Mouse (Mus musculus) granulocyte monocyte progenitor cell, adult 5-6 weeks (primary cell): Measurements from ENCODE around the gene Sln. TPM values are rescaled to one million over a fixed set of nuclear protein-coding genes. Genes with fewer than 3 reads are reported as not detected.

Experiments
- ATAC-seq: replicated peaks from 2 replicates; pipeline ENCODE4 v1.8.0; 2016; ENCODE audit warnings: mild to moderate bottlenecking, moderate TSS enrichment, inconsistent platforms; ENCODE audit not compliant: poor library complexity, severe bottlenecking
- total RNA-seq, 2 experiments: library from RNA; stranded (forward) in 1 of 2; stranded (reverse) in 1 of 2; fragments of 200-712, 200-1000 nt in 1 of 2; fragments of >200 nt in 1 of 2; fragmentation: Nextera tagmentation in 1 of 2; gene quantifications; 2 replicates each; pipeline ENCODE4 v1.2.3; 2014 to 2017

Sln gene
- total RNA-seq (2014; fragmentation: Nextera tagmentation) = not detected in 2 replicates
- not detected in 2 replicates for total RNA-seq (2017)

DNA sequence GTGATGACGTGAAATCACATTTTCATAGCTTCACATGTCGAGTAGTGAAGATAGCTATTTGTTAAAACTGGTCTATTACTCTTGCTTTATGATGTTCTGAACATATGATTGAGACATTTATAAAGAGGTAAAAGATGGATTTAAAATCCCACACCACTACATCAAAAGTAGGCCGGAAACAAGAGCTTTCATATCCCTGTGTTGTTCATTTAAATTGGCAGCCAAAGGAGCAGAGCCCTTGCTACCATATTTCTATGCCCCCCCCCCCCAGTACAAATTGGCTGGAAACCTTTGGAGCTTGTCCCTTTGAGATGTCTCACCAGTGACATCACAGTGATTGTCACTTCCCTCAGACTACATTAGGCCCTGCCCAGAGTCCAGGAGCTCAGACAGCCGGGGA, at the start of gene Sln:
Sln (plus strand) TSS at position 301 of the 400 bp plus-strand sequence.
- no peak for ATAC-seq

DNA sequence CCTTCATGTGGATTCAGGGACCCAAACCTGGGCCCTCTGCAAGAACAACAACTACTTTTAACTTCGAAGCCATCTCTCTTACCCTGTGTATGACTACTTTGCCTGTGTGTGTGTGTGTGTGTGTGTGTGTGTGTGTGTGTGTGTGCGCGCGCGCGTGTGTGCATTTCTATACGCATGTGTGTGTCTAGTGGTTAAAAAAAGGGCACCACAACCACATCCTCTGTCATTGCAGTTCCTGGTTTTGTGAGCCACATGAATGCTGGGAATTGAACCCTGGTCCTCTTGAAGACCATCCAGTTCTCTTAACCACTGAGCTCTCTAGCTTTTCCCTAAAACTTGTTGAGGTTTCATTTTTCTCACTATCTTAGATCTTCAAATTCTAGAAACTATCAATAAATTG, 47.0 kb upstream of the Sln start:
- ATAC-seq = no peak

DNA sequence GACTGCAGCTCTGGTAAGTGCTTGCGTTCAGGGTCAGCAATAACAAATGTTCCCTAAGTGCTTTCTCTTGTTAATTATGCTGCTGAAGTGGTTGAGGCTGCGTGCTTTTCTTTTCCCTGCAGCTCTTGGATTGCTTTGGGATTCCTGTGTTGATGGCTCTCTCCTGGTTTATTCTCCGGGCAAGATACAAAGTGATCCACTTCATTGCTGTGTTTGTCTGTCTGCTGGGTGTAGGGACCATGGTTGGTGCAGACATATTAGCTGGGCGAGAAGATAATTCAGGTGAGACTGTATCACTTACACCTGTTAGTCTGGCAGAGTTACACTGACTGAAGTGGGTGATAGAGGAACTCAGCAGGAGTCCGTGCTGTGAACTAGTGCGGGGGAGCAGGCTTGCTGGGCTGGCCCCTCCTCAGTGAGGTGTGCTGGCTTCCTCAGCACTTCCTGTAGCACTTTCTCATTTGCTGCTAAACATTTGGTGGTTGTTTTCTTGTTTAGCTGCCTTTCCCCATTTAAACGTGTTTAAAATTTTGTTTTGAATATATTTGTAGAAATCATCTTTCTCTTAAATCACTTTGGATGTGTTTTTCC, 43.4 kb upstream of the Sln start:
- ATAC-seq = no peak

DNA sequence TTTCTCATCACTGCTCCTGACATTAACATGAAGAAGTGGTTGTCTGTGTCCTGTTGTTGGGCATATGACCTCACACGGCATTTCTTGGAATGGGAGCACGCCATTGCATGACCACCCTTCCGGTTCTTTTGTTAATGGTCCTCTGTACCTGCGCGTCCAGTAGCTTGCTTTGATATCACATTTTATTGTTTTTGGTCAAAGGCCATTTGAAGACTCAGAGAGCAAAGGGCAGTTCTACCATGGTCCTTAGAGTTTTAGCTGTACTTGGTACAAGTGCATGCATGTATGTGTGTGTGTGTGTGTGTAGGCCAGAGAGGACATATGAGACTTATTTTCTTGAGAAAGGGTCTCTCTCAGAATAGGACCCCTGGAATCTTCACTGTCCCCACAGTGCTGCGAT, 36.5 kb upstream of the Sln start:
- no peak for ATAC-seq

DNA sequence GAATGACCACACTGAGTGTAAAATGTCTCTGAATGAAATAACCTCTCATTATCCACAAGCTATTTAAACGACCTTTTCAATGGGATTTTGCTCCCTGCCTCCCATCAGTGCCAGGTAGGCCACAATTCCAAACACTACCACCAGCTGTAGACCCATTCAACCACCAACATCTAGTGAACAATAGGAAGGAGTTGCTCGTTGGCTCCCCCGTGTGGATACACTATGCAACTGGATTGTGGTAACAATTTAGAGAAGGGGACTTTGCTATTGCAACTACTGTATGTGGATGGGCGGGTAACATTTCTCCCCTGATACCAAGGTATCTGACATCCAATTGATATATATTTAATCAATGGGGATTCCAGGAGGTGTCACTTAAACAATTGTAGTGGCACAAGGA, 31.2 kb upstream of the Sln start:
- ATAC-seq = peak; percentile 81

DNA sequence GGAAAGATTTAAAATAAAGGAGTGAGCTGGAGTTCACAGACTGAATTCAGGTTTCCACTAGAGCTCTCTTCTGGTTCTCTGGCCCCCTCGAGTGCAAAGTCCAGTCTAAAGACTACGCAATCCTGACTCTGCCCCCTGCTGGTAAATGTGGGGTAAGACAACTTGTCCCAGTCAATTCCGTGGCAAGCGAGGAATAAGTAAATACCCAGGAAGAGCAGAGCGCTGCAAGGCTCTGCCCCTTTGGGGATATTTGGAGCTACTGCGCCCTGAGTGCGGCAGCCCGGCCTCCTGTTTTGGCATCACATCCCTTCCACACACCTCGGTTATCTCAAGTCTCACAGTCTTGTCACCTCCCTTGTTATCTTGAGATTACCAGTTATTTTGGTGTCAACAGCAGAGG, 24.6 kb upstream of the Sln start:
- peak; percentile 73 for ATAC-seq

DNA sequence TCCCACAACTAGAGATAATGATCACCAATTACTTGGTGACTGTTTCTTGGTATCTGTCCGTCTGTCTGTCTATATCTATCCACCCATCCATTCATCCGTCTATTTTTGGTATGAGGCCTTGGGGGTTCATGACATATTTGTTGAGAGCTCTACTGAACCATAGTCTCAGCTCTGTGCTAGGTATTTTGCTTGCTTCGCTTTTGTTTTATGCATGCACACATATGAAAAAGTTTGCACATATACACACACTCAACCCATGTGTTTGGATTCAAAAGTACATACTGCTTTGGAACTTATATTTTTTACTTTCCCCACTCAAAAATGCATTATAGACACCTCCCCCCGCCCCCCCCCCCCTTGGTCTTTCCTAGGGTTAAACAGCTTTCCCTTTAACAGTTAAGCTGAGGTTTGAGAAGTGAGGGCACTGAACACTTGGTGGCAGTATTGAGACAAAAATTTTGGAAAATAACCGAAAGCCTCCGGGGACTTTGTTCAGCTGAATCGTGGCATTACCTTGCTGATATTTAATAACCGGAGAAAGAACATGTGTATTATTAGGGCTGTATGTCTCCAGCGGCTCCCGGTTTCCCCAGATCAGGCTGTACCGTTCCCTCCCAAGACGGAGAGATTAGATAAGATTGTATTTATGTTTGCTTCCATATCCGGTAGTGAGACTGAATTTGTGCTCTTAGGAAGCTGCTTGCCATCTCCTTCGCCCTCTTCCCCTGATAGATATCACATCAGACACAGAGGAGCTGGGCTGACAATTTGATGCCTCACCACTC, 20.7 kb upstream of the Sln start:
- peak; percentile 40; the same call in 1 of the 2 replicates for ATAC-seq

DNA sequence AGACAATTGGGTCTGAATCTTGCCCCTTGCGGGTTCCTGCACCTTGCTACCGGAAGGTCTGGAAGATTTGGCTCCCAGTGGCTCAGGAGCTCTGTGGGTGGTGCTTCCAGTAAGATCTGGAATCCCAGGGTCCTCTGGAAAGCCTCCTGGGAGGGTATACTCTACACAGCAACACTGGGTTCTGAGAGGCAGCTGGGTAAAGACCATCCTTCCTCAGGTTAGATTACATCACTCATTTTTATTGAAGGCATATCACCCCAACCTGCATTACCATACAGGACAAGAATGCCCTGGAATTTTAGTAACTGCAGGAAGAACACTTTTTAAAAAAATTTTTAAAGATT, 20.1 kb upstream of the Sln start:
- no peak for ATAC-seq

DNA sequence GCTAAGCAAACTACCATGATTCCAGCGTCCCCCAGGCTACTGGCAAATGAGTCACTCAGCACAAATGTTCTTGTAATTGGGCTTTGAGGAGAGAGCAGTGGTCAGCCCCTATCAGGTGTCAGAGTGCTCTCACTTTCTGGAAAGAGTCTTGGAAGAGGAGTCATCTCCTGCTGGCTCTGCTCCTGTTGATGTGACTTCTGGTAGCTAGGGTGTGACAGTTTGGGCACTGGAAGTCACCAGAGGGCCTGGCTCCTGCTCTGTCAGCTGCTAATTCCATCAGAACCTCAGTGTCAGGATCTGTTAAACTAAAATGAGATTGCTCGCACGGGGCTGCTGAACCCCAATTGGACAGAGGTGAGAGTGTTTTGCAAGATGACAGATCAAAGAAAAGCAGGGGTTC, 14.9 kb upstream of the Sln start:
- ATAC-seq = no peak

DNA sequence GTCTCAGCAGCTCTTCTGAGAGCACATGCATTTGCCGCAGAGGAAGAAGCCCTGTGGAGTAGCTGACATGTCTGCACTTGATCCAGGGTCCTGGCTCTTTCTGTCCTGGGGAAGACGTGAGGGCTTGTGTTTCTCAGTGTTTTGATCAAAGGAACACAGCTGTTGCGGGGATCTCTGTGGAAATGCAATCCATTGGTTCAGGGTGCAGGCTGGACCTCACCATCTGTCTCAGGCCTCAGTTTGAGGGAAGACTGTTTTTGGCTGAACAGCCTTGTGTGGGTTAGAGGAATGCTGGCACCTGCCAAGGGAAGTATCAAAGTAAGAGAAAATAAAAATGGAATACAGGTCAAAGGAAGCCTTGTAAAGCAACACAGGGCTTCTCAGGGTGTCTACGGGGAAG, 14.0 kb upstream of the Sln start:
- no peak for ATAC-seq

DNA sequence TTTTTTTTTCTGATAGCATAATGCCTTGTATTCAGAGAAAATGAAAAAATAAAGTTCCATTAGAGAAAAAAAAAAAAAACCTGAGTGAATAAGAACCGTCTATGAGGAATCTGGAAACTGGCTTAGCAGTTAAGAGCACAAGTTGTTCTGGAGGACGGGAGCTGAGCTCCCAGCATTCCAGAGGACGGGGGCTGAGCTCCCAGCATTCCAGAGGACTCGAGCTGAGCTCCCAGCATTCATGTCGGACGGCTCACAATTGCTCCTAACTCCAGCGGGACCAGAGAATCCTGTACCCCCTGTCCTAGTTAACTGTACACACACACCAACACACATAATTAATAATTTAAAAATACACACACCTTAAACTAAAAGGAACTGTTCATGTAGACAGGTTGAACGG, 11.1 kb upstream of the Sln start:
- ATAC-seq = no peak

DNA sequence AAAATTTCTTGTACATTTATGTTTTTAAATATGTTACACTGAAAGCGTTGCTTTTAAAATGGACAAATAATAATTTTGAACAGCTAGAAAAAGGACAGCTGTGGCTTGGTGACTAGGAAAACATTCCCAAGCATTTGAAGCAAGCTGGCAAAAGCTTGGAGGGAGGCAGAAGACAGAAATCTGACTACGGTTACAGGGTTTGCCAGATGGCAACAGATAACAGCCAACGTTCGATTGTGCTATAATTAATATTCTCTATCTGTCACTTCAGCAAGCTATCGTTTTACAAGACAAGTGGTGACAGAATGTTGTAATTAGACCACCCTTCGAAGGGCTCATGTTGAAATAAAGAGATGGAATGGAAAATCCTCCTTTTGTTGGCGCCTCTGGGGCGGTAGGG, 1.4 kb upstream of the Sln start:
- ATAC-seq = no peak

DNA sequence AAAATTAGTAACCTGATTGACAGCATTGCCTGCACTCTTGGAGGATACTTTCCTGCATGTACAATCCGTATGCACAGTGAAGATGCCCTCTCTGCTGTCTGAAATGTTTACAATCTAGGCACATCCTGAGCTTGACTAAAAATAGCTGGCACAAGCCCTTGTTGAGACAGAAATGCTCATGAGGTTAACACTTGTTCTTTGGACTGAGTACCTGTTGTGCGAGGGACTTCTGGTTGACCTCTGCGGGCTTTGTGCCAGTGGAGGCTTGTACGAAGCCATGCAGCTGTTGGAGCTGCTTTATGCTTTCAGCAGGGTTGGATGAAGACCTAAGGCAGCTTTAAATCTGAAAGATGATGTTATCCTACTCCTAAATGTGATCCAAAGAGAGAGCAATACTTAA, 2.2 kb downstream of the Sln start:
- no peak for ATAC-seq

DNA sequence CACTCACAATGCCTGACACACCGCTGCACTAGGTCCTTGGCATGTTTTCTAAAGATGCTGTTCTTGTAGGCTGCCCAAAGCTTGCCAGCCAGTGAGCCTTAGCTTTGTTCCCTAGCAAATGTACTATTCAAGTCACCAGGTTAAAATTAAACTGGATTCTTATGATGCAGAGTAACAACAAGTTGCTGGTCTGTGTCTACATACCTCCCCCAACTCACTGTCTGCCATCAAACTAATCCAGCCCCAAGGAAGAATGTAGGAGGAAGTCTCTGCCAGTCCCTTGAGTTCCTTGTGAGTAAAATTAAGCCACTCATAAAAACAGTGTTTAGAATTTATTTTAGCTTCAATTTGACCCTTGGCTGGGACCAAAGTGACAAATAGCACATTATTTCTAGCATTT, 3.7 kb downstream of the Sln start:
- no peak for ATAC-seq

DNA sequence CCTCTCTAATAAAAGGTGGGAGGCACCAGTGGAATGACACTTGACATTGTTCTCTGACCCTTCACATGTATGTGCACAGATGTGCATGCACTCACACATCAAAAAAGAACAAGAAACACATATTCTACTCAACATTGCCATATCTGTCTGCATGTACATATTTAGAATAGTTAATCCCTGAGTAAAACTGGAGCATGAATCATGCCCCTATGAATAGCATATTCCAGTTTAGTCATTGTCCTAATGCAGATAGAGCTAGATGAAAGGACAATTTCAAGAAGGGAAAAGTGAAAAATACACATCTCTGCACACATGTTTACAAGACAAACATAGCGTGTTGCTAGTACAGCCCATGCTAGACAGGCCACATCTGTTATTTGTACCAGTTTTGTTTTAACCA, 4.6 kb downstream of the Sln start:
- no peak for ATAC-seq

DNA sequence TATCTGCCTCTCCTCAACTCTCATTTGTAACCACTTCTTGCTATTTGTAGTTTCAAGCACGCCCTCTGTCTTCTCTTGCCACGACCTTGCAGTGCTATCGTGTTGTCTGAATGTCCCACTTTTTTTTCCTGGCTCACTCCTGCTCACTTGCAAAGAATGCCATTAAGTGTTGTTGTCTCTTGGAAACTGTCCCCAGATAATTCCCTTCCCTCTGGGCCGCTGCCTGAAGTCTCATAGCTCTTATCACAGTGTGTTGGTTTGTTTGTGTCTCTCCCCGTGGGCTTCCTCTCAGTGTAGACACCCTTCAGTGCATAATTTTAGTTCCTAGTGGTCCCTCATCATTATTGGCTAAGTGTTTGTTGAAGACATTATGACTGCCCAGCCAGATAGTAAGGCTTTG, 7.9 kb downstream of the Sln start:
- no peak for ATAC-seq

DNA sequence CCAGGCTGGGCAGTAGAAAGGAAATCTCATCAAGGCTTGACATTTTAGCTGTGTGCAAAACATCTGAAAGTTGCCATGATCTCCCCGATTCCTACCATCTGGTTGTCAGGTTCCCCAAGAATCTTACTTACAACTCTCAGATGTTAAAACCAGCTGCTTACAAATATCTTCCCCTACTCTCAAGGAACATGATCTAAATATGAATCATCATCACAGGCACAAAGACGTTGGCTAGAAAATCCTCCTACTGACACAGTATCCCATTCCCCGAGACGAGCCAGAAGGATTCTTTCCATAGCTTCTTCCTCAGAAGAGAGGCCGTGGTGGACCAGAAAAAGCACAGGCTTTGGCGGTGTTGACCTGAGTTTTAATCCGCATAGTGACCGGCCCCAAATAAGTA, 23.3 kb downstream of the Sln start:
- ATAC-seq = no peak

DNA sequence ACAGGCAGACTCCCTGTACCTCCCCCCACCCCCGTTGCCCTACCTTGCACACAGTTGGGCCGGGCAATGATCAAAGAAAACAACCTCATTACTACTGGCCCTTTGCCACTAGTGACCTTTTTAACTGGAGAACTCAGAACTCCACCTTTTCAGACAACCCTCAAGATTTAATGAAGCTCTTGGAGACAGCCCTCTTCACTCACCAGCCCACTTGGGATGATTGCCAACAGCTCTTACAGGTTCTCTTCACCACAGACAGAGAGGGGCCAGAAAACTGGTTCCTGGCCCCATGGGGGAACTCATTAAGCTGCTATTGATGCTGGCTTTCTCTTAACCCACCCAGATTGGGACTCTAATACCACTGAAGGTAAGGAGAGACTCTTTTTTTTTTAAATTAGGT, 27.5 kb downstream of the Sln start:
- no peak for ATAC-seq

DNA sequence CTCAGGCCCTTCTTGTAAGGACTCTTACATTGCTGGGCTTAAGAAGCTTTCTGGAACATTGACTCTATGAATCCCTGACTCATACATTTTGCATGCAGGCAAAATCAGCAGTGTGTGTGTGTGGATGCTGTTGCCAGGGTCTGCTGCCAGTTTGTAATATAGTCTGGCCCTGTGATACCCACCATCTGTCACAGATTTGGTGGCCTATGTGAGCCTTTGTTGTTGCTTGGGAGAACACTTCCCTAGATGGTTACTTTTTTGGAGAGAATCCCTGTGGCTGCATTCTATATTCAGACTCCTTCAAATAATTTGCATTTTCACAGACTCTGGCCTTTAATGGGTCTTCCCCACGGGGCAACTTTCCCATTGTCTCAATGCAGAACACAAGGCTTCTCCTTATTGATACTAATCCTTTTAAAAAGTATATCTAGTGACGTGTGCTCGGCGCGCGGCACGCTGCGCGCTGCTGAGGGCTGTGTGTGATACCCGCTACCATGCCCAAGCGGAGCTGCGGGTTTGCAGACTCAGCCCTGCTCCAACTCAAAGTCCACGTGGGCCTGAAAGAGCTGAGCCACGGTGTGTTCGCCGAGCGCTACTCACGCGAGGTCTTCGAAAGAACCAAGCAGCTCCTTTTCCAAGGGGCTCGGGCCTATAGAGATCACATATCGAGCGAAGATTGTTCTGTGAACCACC, 33.8 kb downstream of the Sln start:
- no peak for ATAC-seq

DNA sequence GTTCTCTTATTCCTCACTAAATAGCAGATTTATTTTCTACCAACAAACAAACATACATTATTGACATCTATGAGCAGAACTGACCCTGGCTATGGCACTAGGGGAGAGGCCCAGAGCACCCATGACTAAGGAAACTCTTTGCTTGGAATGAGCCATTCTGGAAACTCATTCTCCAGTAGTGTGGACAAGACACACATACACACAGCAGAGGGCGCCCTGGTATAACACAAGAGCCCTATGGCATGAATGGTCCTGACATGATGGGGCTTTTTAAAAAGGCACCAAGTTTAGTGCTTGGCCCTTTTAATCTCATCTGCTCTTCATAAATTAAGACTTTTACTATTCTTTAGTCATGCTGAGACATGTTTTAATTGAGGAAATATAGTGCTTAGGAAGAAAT, 40.1 kb downstream of the Sln start:
- no peak for ATAC-seq

DNA sequence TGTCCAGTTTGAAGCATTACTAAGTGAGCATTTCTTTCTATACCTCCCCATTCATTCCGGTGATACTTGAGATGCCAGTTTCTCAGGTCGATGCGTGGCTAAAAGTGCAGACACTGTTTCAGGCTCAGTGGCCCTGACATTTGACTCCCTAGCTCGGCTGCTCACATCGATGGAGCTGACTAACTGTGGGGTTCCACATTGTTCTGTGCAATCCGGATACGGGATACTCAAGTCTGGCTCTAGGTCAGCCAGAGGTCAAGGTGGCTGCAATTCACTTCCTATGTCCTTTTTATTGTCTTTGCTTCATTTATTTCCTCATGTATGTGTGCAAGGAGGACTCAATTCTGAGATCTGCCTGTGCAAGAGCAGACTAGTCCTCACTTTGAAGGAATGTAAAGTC, 45.9 kb downstream of the Sln start:
- no peak for ATAC-seq

DNA sequence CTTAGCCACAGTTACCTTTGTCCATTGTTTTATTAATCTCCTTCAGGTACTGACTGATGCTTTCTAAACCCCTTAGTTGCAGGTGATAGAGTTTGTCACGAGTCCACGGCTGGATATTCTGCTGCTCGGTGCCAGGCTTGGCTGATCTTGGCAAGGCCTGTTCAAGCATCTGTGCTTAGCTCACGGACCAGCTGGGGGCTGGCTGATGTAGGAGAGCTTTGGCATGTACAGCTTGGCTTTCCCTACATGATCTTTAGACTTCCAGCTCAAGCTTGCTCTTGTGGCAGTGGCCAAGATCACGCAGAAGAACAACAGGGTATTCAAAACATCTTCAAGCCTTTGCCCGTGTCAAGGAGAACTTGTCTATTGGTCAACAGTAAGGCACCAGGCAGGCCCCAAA, 49.9 kb downstream of the Sln start:
- ATAC-seq = no peak
